In the genomic region with DNA sequence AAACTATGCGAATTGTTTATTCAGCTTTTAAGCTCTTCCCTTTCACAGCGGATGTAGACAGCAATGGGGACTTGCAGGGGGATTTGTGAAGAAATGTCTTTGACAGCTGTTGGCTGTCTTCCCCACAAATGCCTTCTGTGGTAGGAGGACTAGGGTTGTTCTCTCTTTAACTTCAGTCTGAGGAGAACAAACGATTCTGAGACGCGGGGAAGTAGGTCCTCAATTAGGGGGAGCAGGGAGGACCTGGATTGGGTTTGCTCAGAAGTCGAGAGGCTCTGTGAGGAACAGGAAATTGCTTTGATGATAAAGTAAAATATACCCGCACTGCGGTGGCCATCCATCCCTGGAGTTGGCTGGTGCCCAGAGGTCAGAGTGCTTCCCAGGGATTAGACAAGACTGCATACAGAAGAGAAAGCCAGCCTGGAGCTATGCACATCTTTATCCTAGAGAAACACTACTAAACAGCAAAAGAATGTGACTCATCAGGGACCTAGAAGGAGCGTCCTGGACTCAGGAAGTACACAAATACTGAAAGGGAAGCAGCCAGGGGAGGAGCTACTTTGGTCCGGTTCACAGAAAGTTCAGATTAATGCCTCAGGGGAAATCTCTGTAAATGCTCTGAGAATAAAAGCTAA, we compare ENCODE assay signal across 8 mouse cellular contexts.
DNase-seq lines count a peak whose midpoint lies in the region; ATAC-seq and TF ChIP-seq lines count a peak whose summit lies in the region.

No protein-coding gene starts in this region.

- no peaks in the 10 kb centered on the region for H3K4me1 ChIP-seq in hindbrain, embryonic 16.5 days (ENCODE audit: control insufficient read depth, insufficient read depth, low read depth, low read length)
- H3K4me1 ChIP-seq in lung, postnatal 0 days (ENCODE audit: insufficient read depth, low read depth, low read length) = no peaks in the 10 kb centered on the region
- H3K4me1 ChIP-seq in stomach, embryonic 15.5 days = no peaks in the 10 kb centered on the region

- peak; percentile 2 for DNase-seq in gastrocnemius, adult 18-20 months (ENCODE audit: low spot score)
- DNase-seq in gastrocnemius, adult 8-10 months (ENCODE audit: low spot score in 2 of 2) = no peak
- peak; percentile 75 for DNase-seq in R1 (ENCODE audit: low read depth, low spot score)
- DNase-seq in frontal cortex, postnatal 14 days (ENCODE audit: low spot score in 2 of 2) = peak; percentile 4 to 5
- peak; percentile 60 for DNase-seq in lung, postnatal 0 days (ENCODE audit: low spot score)
- no peak for DNase-seq in layer of hippocampus, postnatal 25 days (ENCODE audit: extremely low spot score in 1 of 2, low spot score in 1 of 2)

- 36% methylated on average over 10 of the region's 10 CpGs for WGBS in hindbrain, embryonic 16.5 days
- 19% methylated on average over 10 of the region's 10 CpGs for WGBS in lung, postnatal 0 days
- WGBS in stomach, embryonic 15.5 days = 36% methylated on average over 10 of the region's 10 CpGs

- H3K4me3 ChIP-seq in hindbrain, embryonic 16.5 days (ENCODE audit: low read length) = no peak overlapping the region
- H3K4me3 ChIP-seq in lung, postnatal 0 days (ENCODE audit: low read depth, low read length) = no peak overlapping the region
- H3K4me3 ChIP-seq in stomach, embryonic 15.5 days (replicated peaks) = no peak overlapping the region

- 0 out of 2 replicates have a peak overlapping the region, but pooled peaks have one; percentile 7 for H3K4me2 ChIP-seq in hindbrain, embryonic 16.5 days (ENCODE audit: low read length)
- H3K4me2 ChIP-seq in lung, postnatal 0 days (replicated peaks; ENCODE audit: low read depth, low read length) = 0 out of 2 replicates have a peak overlapping the region, but pooled peaks have one; percentile 11
- no peak overlapping the region for H3K4me2 ChIP-seq in stomach, embryonic 15.5 days

- TF ChIP-seq CTCF in lung, postnatal 0 days (IDR thresholded peaks at IDR 0.05) = no peak

- peak; percentile 48 for ATAC-seq in hindbrain, embryonic 16.5 days
- peak; percentile 74 for ATAC-seq in lung, postnatal 0 days
- ATAC-seq in stomach, embryonic 15.5 days (ENCODE audit: insufficient read depth, low FRiP score, low read depth) = peak; percentile 77; the same call in 1 of the 2 replicates

- TF ChIP-seq EP300 in lung, postnatal 0 days (IDR thresholded peaks at IDR 0.05) = no peak

- H3K9me3 ChIP-seq in hindbrain, embryonic 16.5 days (ENCODE audit: control insufficient read depth, low read length) = no peaks in the 10 kb centered on the region; the same call in 1 of the 2 replicates
- H3K9me3 ChIP-seq in lung, postnatal 0 days (ENCODE audit: low read length) = no peaks in the 10 kb centered on the region
- no peaks in the 10 kb centered on the region for H3K9me3 ChIP-seq in stomach, embryonic 15.5 days

- H3K36me3 ChIP-seq in hindbrain, embryonic 16.5 days (ENCODE audit: control insufficient read depth, insufficient read depth, low read length) = no peaks in the 10 kb centered on the region
- no peaks in the 10 kb centered on the region for H3K36me3 ChIP-seq in lung, postnatal 0 days (ENCODE audit: insufficient read depth, low read length)
- no peaks in the 10 kb centered on the region for H3K36me3 ChIP-seq in stomach, embryonic 15.5 days

- H3K9ac ChIP-seq in hindbrain, embryonic 16.5 days (ENCODE audit: low read depth, low read length) = no peak overlapping the region
- no peak overlapping the region for H3K9ac ChIP-seq in lung, postnatal 0 days (replicated peaks; ENCODE audit: low read depth)
- no peak overlapping the region for H3K9ac ChIP-seq in stomach, embryonic 15.5 days

- H3K27ac ChIP-seq in hindbrain, embryonic 16.5 days (ENCODE audit: low read depth, low read length) = no peak overlapping the region
- H3K27ac ChIP-seq in lung, postnatal 0 days (ENCODE audit: low read length) = no peak overlapping the region
- H3K27ac ChIP-seq in stomach, embryonic 15.5 days = peak overlapping the region; percentile 65; the same call in 1 of the 2 replicates

- no peaks in the 10 kb centered on the region for H3K27me3 ChIP-seq in hindbrain, embryonic 16.5 days (replicated peaks; ENCODE audit: control insufficient read depth, insufficient read depth, low read length)
- H3K27me3 ChIP-seq in lung, postnatal 0 days (replicated peaks; ENCODE audit: insufficient read depth, low read length) = no peaks in the 10 kb centered on the region
- H3K27me3 ChIP-seq in stomach, embryonic 15.5 days (replicated peaks) = no peaks in the 10 kb centered on the region

Comparison
In these comparisons a context has a peak if more than half of its experiments do, and no peak if none do; other contexts are left out.
1. DNase-seq: peak in gastrocnemius, adult 18-20 months (single experiment), R1 (single experiment), frontal cortex, postnatal 14 days (2 of 2) and lung, postnatal 0 days (single experiment); none in gastrocnemius, adult 8-10 months (0 of 2) and layer of hippocampus, postnatal 25 days (0 of 2).
2. Peak in every context shown above with its lines, with median percentiles within 50 percentile points of each other: ATAC-seq.